Mouse (Mus musculus): Measurements from ENCODE around the gene Arl6ip5.

GRCm38 (mm10) chr6:97266661-97267060, 56.2 kb downstream of the Arl6ip5 start:
- TF ChIP-seq GATA1 (IDR thresholded peaks at IDR 0.05; ENCODE audit: low read length) (no peak), TAL1 (IDR thresholded peaks at IDR 0.05; ENCODE audit: low read length) (no peak)

Data from erythroblast, embryonic 14.5 days (primary cell).